Mouse (Mus musculus) heart, postnatal 25 days (tissue): ENCODE measurements at regions not wholly inside any gene's neighbourhood (a gene's known extent, or its start where the extent isn't known, plus 50 kb on each side); places are given as distances from the start of the nearest gene placed in this dataset.
"Not testable (repeated sequence)": the region's sequence is repeated elsewhere in the genome, so short reads cannot be mapped to it uniquely, and the experiment has no call there.

Experiments used
- DNase-seq: peaks from one replicate; pipeline ENCODE4 v3.0.0; 2022; ENCODE audit warnings: low spot score
- intact Hi-C: fragments of 180-260 bp; cut with DNase I; formaldehyde crosslinking; loops from one replicate; pipeline ENCODE4 v1.15.1; 2025

- intact Hi-C loops = no loop called here
- DNase-seq = no peak
Measured at GRCm38 (mm10) chr12:15493640-15494039, 323.1 kb downstream of the Trib2 start.

- intact Hi-C loops = no loop called here
- DNase-seq = no peak
Measured at GRCm38 (mm10) chr12:15472741-15473140, 344.0 kb downstream of the Trib2 start.

GRCm38 (mm10) chr12:15459429-15459828 is 357.3 kb downstream of the Trib2 start:
- no peak for DNase-seq
- intact Hi-C loops = no loop called here

- intact Hi-C loops = not testable (repeated sequence)
Measured at GRCm38 (mm10) chr12:15456369-15456768, 360.4 kb downstream of the Trib2 start.

GRCm38 (mm10) chr12:15455744-15456143 is 361.0 kb downstream of the Trib2 start:
- DNase-seq = no peak
- intact Hi-C loops = no loop called here

More at GRCm38 (mm10) chr12:15456369-15456768, 360.4 kb downstream of the Trib2 start:
- not testable (repeated sequence) for DNase-seq

- DNase-seq = no peak
- intact Hi-C loops = no loop called here
Measured at GRCm38 (mm10) chr12:15449484-15449883, 367.2 kb downstream of the Trib2 start.

- DNase-seq = no peak
- intact Hi-C loops = no loop called here
Measured at GRCm38 (mm10) chr12:15416180-15416766, 400.4 kb downstream of the Trib2 start.

GRCm38 (mm10) chr12:15410419-15410818 is 406.3 kb downstream of the Trib2 start:
- intact Hi-C loops = no loop called here
- DNase-seq = no peak

GRCm38 (mm10) chr12:15407577-15407976 is 409.1 kb downstream of the Trib2 start:
- DNase-seq, intact Hi-C loops: not testable (repeated sequence)

- no peak for DNase-seq
- intact Hi-C loops = no loop called here
Measured at GRCm38 (mm10) chr12:15392641-15393040, 424.1 kb downstream of the Trib2 start.

- intact Hi-C loops = no loop called here
- no peak for DNase-seq
Measured at GRCm38 (mm10) chr12:15388574-15388973, 428.1 kb downstream of the Trib2 start.

- intact Hi-C loops = no loop called here
- DNase-seq = no peak
Measured at GRCm38 (mm10) chr12:15357808-15358207, 458.9 kb downstream of the Trib2 start.

GRCm38 (mm10) chr12:15320697-15321449 is 495.8 kb downstream of the Trib2 start:
- no peak for DNase-seq
- intact Hi-C loops = no loop called here

- no peak for DNase-seq
- intact Hi-C loops = no loop called here
Measured at GRCm38 (mm10) chr12:15319647-15320046, 497.1 kb downstream of the Trib2 start.

- DNase-seq = no peak
- intact Hi-C loops = no loop called here
Measured at GRCm38 (mm10) chr12:15294898-15295297, 521.8 kb downstream of the Trib2 start.

- DNase-seq = no peak
- intact Hi-C loops = no loop called here
Measured at GRCm38 (mm10) chr12:15262165-15262564, 554.6 kb downstream of the Trib2 start.

GRCm38 (mm10) chr12:15261604-15262003 is 555.1 kb downstream of the Trib2 start:
- intact Hi-C loops = no loop called here

GRCm38 (mm10) chr12:15260907-15261415 is 555.8 kb downstream of the Trib2 start:
- DNase-seq = no peak
- intact Hi-C loops = no loop called here

More at GRCm38 (mm10) chr12:15261604-15262003, 555.1 kb downstream of the Trib2 start:
- no peak for DNase-seq

- intact Hi-C loops = no loop called here
- DNase-seq = no peak
Measured at GRCm38 (mm10) chr12:15244966-15245365, 571.8 kb downstream of the Trib2 start.

- no peak for DNase-seq
- intact Hi-C loops = no loop called here
Measured at GRCm38 (mm10) chr12:15222497-15223170, 594.1 kb downstream of the Trib2 start.

GRCm38 (mm10) chr12:15218504-15218903 is 598.2 kb downstream of the Trib2 start:
- intact Hi-C loops = no loop called here
- DNase-seq = no peak
